Mouse (Mus musculus) A20 (cell line): Measurements from ENCODE around the gene Prkaca.

Experiments
- DNase-seq: peaks from one replicate; pipeline ENCODE4 v3.0.0-alpha.2; 2011; ENCODE audit warnings: low read depth, low spot score

Gene Prkaca

DNA sequence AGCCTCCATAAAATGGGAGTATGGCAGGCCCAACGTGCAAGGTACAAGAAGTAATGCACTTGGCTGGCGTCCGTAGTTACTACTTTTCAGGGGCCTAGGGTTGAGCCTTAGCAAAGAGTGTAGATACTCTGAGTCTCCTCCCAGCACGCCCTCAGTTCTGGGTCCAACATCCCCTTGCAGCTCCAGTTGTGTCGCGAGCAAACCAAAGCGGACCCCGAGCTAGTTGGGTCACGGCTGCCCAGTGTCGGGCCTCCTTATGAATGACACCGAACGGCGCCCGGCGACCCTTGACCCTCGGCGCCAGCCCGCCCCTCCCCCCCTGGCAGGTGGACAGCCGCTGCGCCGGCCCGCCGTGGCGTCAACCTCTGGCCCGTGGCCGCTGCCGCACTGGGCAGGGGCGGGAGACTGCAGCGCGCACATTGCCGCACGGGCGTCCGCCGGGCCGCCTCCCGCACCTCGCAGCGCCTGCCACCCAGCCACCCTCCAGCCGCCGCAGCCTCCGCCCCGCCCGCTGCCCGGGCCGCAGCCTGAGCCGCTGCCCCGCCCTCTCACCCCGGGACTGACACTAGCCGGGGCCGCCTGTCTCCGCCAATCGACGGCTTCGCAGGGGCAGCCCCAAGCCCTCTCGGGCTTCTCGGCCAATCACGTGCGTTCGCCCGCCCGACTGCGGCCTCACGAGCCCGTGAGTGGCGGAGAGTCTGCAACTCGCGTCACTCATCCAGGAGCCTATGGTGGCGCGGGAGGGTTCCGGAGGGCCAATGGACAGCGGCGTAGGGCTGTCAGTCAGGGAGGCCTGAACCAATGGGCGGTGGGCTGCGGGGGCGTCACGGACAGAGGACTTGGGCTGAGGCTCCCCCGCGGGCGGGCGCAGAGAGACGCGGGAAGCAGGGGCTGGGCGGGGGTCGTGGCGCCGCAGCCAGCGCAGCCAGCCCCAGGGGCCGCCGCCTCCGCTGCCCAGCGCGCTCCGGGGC is at the start of gene Prkaca:
Gene Prkaca, plus strand, starts transcription at position 844 of the 971 bp plus-strand sequence.
- DNase-seq = peak; percentile 98

DNA sequence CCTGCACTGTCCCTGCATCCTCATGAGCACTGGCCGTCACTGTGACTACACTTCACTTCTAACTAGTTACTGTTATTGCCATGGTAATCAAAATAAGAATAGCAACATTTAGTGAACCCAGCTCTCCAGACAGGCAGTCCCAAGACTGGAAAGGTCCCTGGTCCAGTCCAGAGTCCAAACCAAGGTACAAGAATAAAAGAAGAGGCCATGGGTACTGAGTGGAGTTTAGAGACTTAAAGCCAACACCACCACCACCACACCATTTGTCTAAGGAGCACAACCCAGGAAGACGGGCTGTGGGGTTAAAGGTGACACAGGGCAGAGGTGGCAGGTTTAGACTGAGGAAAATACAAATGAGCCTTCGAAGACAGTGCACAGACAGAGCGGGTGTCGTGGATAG is 48.2 kb upstream of the Prkaca start:
- DNase-seq = no peak

DNA sequence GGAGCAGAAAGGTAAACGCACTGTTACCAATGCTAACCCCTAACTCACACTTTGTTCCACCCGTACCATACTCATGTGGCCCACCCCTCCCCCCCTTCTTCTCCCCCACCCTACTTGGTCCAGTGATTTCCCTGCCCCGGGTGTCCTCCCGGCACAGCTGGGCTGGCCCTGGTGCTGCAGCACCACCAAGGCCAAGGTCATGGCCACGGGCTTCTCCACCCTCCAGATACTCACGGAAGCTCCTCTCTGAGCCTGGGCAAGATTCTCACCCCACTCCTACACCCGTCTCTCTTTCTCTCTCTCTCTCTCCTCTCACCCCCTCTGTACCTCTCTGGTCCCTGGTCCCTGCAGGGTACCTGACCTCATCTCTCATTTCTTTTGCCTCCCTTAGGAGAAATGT is 46.5 kb upstream of the Prkaca start:
- no peak for DNase-seq

DNA sequence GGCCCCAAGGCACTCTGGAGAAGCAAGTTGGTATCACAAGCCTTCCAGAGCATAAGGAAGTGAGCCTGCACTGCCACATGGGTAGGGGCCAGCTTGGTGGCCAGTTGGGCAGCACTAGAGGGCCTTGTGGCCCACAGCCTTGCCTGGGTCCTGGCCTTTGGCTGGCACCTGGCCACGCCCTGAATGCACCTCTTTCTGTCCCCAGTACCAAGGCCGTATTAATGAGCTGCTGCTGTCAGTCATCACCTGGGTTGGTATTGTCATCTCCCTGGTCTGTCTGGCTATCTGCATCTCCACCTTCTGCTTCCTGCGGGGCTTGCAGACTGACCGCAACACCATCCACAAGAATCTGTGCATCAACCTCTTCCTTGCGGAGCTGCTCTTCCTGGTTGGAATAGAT is 38.6 kb upstream of the Prkaca start:
- no peak for DNase-seq

DNA sequence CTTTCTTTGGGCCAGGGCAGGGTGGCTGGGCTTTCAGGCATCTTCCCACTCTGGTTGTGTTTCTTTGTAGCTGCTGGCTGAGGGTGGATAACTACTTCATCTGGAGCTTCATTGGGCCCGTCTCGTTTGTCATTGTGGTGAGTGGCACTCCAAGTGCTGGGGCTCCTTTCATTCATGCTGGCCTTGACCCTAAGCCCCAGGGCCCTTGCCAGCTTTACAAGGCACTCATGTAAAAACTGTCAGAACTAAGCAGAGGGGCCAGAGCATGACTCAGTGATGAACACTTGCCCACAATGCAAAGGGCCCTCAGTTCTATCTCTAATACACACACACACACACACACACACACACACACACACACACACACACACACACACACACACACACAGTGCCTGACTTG is 37.8 kb upstream of the Prkaca start:
- no peak for DNase-seq

DNA sequence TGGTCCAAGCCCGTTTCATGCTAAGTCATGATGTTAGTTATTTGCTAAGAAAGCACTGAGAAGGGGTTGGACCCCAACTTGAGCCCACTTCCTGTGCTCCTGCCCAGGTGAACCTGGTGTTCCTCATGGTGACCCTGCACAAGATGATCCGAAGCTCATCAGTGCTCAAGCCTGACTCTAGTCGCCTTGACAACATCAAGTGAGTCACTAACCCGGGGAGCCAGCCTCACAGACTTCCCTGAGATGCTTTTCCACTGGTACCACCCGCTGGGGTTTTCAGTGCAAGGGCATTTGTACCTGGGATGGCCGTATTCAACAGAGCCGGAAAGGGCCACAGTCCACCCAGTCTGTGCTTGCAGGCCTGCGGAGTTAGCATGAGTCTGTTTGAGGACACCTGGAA is 37.4 kb upstream of the Prkaca start:
- no peak for DNase-seq

DNA sequence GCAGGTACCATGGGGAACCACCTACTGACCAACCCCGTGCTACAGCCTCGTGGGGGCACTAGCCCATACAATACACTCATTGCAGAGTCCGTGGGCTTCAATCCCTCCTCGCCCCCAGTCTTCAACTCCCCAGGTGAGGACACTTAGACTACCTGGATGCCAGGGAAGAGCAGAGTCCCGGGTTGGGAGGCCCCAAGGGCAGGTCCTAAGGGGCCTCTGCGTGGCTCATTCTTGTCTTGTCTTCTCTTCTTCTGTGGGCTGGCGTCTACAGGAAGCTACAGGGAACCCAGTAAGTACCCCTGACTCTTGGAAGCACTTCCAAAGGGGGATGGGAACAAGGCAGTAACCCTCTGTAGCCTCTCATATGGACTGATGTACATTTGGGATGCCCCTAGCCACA is 35.1 kb upstream of the Prkaca start:
- no peak for DNase-seq

DNA sequence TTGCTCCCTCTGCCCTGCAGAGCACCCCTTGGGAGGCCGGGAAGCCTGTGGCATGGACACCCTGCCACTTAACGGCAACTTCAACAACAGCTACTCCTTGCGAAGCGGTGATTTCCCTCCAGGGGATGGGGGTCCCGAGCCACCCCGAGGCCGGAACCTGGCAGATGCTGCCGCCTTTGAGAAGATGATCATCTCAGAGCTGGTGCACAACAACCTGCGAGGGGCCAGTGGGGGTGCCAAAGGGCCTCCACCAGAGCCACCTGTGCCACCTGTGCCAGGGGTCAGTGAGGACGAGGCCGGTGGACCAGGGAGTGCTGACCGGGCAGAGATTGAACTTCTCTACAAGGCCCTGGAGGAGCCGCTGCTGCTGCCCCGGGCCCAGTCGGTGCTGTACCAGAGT is 34.5 kb upstream of the Prkaca start:
- DNase-seq = no peak

DNA sequence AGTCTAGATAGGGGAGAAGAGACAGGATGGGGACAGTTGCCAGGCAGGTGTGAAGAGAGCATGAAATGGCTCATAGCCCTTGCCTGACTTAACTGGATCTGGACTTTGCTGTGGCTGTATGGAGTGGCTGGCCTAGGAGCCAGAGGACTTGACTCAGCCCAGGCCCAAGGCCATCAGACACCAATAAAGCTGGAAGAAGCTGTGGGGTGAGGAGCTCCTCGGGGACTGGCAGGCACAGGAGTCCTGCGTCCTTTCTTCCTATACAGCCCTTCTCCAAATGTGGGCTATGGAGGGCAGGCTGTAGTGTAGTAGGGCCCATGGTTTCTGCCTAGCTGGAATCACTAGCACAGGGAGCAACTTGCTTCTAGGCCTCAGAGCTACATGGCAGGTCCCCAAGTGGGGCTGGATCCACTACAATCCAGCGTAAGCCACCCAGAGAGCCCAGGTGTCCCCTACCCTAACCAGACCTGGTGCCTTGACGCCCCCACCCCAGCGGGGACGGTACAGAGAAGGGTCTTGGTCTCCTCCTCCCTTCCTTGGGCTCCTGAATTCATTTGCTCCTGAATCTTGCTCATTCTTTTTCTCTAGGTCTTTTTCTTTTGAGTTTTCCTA is 31.6 kb upstream of the Prkaca start:
- no peak for DNase-seq

DNA sequence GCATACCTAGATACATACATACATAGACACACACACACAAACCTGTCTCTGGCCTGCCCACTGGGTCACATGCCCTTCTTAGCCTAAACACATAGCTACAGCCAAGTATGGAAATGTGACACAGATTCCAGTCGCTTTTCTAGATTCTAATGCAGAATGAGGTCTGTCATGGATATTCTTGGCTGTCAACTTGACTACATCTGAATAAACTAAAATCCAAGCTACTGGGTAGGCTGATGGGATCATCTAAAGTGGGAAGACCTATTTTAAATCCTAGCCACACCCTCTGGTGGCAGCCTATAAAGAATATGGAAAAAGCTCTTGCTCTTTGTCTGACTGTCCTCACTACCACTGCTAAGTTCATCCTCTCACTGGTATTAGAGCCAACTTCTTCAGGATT is 30.3 kb upstream of the Prkaca start:
- no peak for DNase-seq

DNA sequence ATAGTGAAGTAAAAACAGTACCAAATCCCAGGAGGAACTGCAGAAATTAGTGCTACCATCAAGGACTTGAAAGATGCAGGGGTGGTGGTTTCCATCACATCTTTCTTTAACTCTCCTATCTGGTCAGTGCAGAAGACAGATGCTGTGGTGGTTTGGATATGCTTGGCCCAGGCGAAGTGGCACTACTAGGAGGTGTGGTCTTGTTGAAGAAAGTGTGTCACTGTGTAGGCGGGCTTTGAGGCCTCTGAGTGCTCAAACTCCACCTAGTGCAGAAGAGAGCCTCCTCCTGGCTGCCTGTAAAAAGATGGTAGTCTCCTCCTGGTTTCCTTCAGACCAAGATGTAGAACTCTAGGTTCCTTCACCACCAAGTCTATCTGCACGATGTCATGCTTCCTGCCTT is 27.3 kb upstream of the Prkaca start:
- no peak for DNase-seq

DNA sequence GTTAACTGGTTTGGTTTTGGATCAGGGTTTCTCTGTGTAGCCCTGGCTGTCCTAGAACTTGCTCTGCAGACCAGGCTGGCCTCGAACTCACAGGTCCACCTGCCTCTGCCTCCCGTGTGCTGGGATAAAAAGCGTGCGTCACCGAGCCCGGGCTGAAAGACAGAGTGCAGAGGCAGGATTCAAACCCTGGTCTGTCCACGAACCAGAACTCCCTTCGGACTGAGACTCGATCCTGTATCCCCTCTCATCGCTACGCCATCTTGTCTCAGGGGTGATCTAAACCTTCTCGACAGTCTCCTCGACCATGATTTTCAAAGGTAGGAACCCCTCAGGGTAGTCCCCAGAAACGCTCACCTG is 18.1 kb upstream of the Prkaca start:
- no peak for DNase-seq

DNA sequence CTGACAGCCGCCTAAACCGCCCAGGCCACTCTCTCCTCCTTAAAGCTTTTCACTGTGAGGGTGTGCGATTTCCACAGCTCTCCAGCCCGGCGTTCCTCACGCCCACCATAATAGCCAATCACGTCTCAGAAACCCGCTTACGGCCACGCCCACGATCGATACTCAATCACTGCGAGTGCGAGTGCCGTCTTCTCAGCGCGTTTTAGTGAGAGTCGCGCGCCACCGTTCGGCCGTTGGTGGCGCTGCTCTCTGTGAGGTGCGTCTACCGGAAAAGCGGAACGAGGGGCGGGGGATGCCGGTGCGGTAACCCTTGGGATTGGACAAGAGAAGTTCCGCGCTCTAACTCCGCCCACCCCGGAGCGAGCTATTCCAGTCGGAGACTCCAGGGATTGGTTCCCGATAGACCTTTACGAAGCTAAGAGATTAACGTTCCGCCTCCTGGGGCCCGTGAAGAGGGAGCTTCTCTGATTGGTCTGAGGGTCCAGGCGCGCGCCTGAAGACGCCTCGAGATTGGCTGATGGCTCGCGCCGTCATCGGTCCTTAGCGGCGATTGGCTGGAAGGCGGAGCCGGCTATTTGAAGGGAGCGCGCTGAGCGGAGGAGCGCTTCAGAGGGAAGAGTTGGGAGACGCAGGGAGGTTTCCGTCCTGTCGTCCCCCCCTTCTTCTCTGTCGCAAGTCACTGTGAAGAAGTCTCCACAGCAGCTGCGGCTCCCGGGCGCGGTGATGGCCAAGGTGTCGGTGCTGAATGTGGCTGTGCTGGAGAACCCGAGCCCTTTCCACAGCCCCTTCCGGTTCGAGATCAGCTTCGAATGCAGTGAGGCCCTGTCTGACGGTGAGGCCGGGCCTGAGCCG is 17.5 kb upstream of the Prkaca start, which contains the start of the genes Gm10644 and Asf1b:
Gene Gm10644, minus strand, starts transcription at position 100 of the 852 bp plus-strand sequence.
Gene Asf1b, plus strand, starts transcription at position 402 of the 852 bp plus-strand sequence.
- peak; percentile 100 for DNase-seq

DNA sequence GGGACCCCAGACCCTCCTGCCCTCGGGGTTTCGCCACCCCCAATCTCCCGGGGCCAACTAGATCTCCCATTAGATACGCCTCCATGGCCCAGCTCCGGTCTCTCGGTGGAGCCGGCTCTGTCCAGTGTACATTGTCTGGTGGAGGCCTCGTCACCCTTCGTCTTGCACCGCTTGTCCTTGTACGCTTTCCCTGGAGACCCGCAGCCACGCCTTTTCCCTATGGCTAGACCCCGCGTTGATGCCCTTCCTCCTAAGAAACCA is 16.9 kb upstream of the Prkaca start:
- DNase-seq = no peak

DNA sequence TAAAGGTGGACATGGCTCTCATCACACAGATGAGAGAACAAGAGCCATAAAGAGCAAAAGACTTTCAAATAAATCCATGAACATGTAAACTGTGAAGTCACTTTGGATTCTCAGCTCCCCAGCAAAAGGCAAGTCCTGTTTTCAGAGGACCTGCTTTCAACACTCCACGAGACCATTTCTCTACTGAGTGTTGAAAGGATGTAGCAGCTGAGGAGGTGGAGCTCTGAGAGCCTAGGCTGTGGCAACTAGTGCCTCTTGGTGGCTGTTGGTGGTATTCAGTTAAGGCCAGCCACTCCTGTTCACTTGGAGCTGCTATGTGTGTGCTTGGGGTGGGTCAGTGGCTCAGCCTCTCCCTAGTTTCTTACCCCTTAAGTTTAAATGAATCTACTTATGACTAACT is 16.0 kb upstream of the Prkaca start:
- peak; percentile 79 for DNase-seq

DNA sequence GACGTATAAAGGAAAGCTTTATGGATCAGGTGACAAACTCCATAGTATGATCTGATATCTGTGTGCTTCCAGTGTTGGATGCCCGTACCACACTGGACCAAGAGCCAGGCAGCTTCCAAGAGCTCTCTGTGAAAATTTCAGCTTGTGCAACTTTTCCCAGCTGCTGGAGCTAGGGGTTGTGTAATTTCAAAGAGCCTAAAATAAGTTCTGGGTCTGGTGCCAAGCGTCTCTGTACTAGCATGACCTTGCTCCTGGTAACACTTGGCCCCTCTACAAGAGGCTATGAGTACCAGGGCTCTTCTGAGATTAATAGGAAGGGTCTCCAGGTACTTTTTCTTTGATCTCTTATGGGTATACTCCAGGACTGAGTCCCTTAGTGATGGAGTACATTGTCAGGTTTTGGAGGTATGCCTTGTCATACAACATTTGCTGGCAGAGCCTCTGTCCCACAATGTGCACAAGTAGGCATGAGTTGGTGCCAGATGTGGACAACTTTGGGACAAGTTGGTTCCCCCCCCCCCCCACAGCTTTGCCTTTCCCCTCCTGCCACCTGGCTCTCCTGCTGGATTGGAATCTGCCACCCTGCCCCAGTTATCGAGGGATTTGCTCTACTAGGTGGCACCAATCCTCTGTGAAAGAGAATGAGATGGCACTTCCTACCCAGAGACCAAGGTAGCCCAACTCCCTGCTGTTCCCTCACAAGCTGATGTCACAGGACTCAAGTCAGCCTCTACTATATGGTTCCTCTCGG is 8.6 kb upstream of the Prkaca start:
- no peak for DNase-seq

DNA sequence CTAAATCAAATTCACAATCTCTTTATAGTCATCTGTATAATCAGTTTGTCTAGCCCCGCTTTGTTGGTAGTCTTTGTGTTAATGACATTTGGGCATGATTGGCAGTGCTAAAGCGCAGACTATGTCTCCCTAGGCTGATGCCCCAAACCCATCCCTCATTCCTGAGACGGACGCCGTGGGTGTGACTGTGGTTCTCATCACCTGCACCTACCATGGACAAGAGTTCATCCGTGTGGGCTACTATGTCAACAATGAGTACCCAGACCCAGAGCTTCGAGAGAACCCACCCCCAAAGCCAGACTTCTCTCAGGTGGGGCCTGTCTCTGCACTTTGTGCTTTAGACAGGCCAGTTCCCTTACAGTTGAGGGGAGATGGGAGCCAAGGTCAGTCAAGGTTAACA is 5.1 kb upstream of the Prkaca start:
- DNase-seq = no peak

DNA sequence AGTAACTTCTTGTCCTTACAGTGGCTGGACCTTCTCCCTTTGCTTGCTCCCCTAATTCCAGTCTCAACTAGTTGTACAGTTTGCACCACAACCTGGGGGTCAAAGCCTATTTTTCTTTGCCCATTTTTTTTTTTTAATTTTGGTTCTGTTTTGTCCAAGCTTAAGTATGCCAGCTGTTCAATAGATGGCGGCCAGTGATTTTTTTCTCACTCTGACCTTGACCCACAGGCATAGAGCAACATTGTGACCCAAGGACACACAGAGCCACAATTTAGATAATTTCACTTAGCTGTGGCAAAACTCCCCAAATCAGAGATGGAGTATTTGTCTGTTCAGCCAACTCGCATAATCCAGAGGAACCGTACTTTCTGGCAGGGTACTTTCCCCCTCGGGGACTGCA is 1.7 kb upstream of the Prkaca start:
- no peak for DNase-seq

DNA sequence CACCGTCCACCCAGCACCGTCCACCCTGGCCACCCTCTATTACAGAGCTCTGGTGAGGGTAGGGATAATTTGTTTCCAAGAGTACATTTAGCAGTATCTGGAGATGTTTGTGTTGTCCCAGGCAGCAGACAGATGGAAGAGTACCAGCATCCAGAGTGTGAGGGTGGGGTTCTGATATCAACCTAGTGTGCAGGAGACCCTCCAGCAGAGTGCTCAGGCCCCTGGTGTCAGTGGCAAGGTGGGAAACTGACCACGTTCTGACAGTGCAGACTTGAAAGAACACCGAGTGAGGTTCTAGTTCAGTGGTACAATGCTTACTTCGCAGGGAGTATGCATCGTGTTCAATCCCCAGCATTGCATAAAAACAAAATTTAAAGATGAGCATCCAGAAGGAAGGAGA is 1.1 kb upstream of the Prkaca start:
- DNase-seq = no peak

DNA sequence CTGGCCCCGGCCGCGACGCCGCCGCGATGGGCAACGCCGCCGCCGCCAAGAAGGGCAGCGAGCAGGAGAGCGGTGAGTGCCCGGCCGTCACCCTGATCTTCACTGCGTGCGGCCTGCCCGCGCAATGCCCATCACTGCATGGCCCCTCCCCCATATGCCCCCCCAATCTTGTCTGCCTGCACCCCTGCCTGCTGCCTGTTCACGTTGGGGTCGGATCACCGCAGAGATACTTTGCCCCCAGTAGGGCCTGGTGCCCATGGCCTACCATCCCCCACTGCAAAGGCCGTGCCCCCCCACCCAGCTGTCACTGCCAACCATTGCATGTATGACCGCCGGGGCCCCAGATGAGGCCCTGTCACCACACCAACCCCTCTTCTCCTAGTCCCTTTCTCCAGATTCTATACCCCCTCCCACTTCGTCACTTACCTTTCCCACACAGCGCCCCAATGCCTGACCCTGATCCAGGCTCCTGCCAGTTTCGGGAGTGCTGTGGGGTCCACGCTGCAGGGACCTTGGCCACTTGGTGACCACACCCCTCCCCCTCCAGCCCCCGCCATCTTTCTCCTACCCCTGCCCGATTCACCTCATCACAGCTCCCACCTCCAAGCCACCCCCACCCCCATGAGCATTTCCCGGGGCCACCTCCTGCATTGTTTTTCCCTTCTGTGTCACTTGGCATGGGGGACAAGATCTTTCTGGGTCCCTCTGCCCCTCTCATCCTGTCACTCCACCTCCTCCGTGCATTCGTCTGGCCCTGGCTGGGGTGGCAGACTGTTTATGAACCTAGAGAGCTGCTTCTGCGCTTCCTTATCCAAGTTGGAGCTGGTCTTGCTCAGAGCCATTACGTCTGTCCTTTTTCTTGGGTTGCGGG is 603 bp downstream of the Prkaca start:
- DNase-seq = peak; percentile 37

DNA sequence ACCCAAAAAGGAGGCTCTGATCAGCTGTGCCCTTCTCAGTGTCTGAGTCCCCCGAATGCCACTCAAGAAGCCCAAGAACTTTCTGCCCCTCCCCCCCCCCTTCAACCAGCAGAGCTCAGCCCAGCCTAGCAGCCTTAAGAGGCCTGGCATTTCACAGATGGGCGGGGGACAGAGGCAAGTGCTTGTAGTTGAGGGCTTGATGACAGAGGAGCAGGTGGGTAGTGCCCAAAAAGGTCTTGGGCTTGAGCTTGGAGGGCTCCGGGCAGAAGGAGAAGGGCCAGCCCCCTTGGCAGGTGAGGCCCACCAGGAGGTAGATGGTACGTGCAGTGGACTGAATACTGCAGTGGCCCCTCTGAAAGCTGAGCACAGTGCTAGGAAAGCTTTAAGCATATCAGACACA is 1.7 kb downstream of the Prkaca start:
- no peak for DNase-seq
